Comparison of ENCODE assay signal across 17 mouse cellular contexts in genomic region chr4:70272943-70273342, GRCm38 (mm10).
"Had no signal": no experiment of that assay in that cellular context is flagged by ENCODE, and none has a peak within 500 bp of the region (broad histone marks: within the 10 kb centered on the region; RNA-seq: fewer than 3 reads in every experiment).

No protein-coding gene starts in this region.

- DNase-seq: lung, adult 2 months; lung, postnatal 14 days; lung, postnatal 36 days; right cerebral cortex, postnatal 14 days; thymus, adult 2 months; thymus, postnatal 25 days; thymus, postnatal 4 days had no signal

- H3K4me2 ChIP-seq: lung, embryonic 15.5 days; midbrain, embryonic 11.5 days; midbrain, embryonic 13.5 days; midbrain, embryonic 15.5 days; neural tube, embryonic 12.5 days; stomach, embryonic 15.5 days had no signal

- H3K9ac ChIP-seq: lung, embryonic 15.5 days; midbrain, embryonic 13.5 days; midbrain, embryonic 15.5 days; neural tube, embryonic 12.5 days; stomach, embryonic 15.5 days had no signal

- H3K9me3 ChIP-seq: lung, embryonic 15.5 days; megakaryocyte, embryonic 14.5 days; midbrain, embryonic 13.5 days; midbrain, embryonic 15.5 days; neural tube, embryonic 12.5 days; stomach, embryonic 15.5 days had no signal

- H3K27me3 ChIP-seq: lung, embryonic 15.5 days; megakaryocyte, embryonic 14.5 days; midbrain, embryonic 13.5 days; midbrain, embryonic 15.5 days; neural tube, embryonic 12.5 days; stomach, embryonic 15.5 days had no signal

- ATAC-seq: lung, postnatal 0 days; midbrain, embryonic 13.5 days; midbrain, embryonic 15.5 days had no signal

- H3K36me3 ChIP-seq: midbrain, embryonic 15.5 days had no signal

- H3K4me3 ChIP-seq: lung, embryonic 15.5 days; megakaryocyte, embryonic 14.5 days; midbrain, embryonic 13.5 days; midbrain, embryonic 15.5 days; neural tube, embryonic 12.5 days; stomach, embryonic 15.5 days had no signal

- H3K27ac ChIP-seq: lung, embryonic 15.5 days; macrophage; midbrain, embryonic 13.5 days; midbrain, embryonic 15.5 days; neural tube, embryonic 12.5 days; stomach, embryonic 15.5 days; stomach, postnatal 0 days had no signal

- H3K4me1 ChIP-seq: lung, embryonic 15.5 days; midbrain, embryonic 13.5 days; midbrain, embryonic 15.5 days; neural tube, embryonic 12.5 days; stomach, embryonic 15.5 days had no signal
